Mouse (Mus musculus) ES-Bruce4 (cell line): ENCODE results near the gene Ifnk. TPM values are rescaled to one million over a fixed set of nuclear protein-coding genes. Genes with fewer than 3 reads are reported as not detected.

Source experiments
- H3K27ac ChIP-seq: 2 replicates; pipeline ENCODE4 v1.5.1; 2012; ENCODE audit warnings: low read length, inconsistent platforms; ENCODE audit not compliant: insufficient read depth
- H3K27me3 ChIP-seq: 2 replicates; pipeline ENCODE4 v1.6.1; 2012; ENCODE audit warnings: mild to moderate bottlenecking, low read length, inconsistent platforms; ENCODE audit not compliant: control insufficient read depth, poor library complexity, insufficient read depth, severe bottlenecking
- H3K36me3 ChIP-seq: 2 replicates; pipeline ENCODE4 v1.6.1; 2012; ENCODE audit warnings: inconsistent platforms, mild to moderate bottlenecking, low read length, moderate library complexity; ENCODE audit not compliant: control insufficient read depth, poor library complexity, insufficient read depth, severe bottlenecking
- H3K4me1 ChIP-seq: one replicate; pipeline ENCODE4 v1.8.1; 2011; ENCODE audit warnings: low read length; ENCODE audit not compliant: control insufficient read depth, insufficient read depth
- H3K4me3 ChIP-seq: 2 replicates; pipeline ENCODE4 v1.5.1; 2011; ENCODE audit warnings: low read depth, mild to moderate bottlenecking, low read length
- H3K9ac ChIP-seq: 2 replicates; pipeline ENCODE4 v1.6.1; 2012; ENCODE audit warnings: low read depth, mild to moderate bottlenecking, inconsistent platforms; ENCODE audit not compliant: poor library complexity, severe bottlenecking
- H3K9me3 ChIP-seq: replicated peaks from 2 replicates; pipeline ENCODE4 v1.6.1; 2012; ENCODE audit warnings: mild to moderate bottlenecking, low read length, inconsistent platforms; ENCODE audit not compliant: control insufficient read depth, poor library complexity, insufficient read depth, severe bottlenecking
- CTCF ChIP-seq: IDR thresholded peaks from one replicate; pipeline ENCODE4 v1.8.1; 2011; ENCODE audit warnings: low read depth, low read length
- EP300 ChIP-seq: IDR thresholded peaks from 2 replicates; pipeline ENCODE4 v1.6.1; 2011; ENCODE audit warnings: low read depth, low read length; ENCODE audit not compliant: insufficient read depth
- POLR2A ChIP-seq: IDR thresholded peaks from one replicate; pipeline ENCODE4 v1.8.1; 2011; ENCODE audit warnings: low read length; ENCODE audit not compliant: insufficient read depth
- polyA plus RNA-seq: library from polyadenylated mRNA; stranded (reverse); fragments of >200 nt; gene quantifications from 2 replicates; pipeline ENCODE4 v1.2.4, GENCODE M21; 2011; ENCODE audit warnings: low read depth; ENCODE audit not compliant: missing spikeins, insufficient read depth, insufficient read length

Gene Ifnk
- polyA plus RNA-seq, 1 experiment = not detected

DNA sequence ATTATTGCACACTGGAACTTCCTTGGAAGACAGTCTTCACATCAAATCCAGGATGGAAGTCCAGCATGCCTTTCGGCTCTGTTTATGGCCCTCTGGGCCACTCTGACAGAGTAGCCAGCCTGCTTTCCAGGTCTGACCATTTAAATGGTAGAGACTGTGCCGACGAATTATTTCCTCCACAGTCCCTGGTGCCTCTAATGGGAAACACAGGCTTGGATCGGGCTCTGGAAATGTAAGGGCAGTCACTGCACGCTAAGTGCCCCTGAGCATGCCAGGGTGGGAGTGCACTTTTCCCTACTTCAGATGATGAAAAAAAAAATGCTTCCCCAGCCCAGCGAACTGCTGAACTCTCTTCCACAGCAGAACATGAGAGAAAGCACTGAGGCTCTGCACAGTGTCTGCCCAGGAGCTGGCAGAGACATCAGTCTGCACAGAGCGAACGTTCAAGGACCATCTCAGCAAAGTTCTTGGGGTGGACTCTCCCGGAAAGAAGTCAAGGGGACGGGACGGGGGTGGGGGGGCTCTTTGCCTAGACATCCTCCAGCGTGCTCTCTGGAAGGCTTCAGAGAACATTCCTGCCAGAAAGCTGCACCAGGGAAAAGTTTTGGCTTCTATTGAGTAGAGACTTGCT, 8.3 kb upstream of the Ifnk start:
- H3K4me1 ChIP-seq = no peaks in the 10 kb centered on the region
- no peaks in the 10 kb centered on the region for H3K27me3 ChIP-seq
- H3K4me3 ChIP-seq = no peak overlapping the region
- no peak overlapping the region for H3K27ac ChIP-seq
- H3K36me3 ChIP-seq = no peaks in the 10 kb centered on the region
- TF ChIP-seq CTCF = no peak
- no peak for TF ChIP-seq EP300
- no peak for TF ChIP-seq POLR2A
- H3K9me3 ChIP-seq = no peaks in the 10 kb centered on the region
- H3K9ac ChIP-seq = no peak overlapping the region

DNA sequence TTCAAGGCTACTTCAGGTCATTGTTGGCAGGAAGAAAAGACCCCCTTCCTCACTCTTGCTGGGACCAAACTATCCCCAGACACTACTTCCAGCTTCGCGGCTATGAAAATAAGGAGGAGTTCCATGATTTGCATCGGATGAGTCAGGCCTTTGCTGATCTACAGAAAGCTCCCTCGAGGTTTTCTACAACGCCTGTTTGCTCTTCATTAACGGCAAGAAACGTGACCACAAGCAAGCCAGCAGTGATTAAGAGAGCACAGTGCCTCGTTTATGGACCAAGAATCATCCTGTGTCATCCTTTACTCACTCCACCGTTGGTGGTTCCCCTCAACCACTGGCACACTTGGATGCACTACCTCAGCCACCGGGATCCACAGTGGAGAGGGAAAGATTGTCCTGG, 6.1 kb upstream of the Ifnk start:
- Histone ChIP-seq H3K4me1 (no peaks in the 10 kb centered on the region), H3K4me3 (no peak overlapping the region), H3K9ac (no peak overlapping the region), H3K36me3 (no peaks in the 10 kb centered on the region), H3K27me3 (no peaks in the 10 kb centered on the region), H3K27ac (no peak overlapping the region), H3K9me3 (no peaks in the 10 kb centered on the region)
- TF ChIP-seq POLR2A (no peak), CTCF (no peak), EP300 (no peak)

DNA sequence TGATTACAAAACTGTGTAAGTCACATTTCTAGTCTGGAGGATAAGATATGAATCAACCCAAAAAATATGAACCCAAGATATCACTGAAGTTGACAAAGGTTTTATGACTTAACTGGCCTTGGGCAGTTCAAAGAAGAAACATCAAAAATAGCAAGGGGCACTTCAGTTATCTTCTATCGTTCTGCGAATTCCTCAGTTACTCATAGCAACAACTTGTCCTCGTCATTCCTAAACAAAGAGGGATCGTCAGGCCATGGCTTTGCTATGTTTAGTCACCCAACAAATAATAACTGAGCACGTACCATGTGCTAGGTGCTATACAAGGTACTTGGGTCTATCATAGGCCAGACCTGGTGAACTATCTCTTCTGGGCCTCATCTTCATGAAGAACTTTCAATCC, 5.3 kb upstream of the Ifnk start:
- Histone ChIP-seq H3K9ac (no peak overlapping the region), H3K4me1 (no peaks in the 10 kb centered on the region), H3K36me3 (no peaks in the 10 kb centered on the region), H3K27ac (no peak overlapping the region), H3K4me3 (no peak overlapping the region), H3K9me3 (no peaks in the 10 kb centered on the region), H3K27me3 (no peaks in the 10 kb centered on the region)
- no peak for TF ChIP-seq POLR2A
- TF ChIP-seq EP300 = no peak
- no peak for TF ChIP-seq CTCF

DNA sequence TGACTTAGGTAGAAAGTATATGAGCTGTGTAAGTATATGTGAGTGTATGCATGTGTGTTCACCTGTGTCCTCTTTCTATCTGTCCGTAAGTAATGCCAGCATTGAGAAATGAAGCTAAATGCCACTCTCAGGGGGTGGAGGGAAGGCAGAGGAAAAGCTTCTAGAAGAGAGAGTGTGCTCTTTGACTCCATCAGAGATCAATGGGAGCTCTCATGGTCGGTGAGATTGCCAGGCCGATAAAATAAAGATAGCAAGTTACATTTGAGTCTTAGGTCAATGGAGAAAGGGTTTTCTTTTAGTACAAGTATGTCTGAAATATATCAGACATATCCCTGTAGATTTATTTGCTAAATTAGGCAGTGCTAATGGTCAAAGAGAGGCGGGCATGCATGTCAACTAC, 3.5 kb upstream of the Ifnk start:
- Histone ChIP-seq H3K4me3 (no peak overlapping the region), H3K9me3 (no peaks in the 10 kb centered on the region), H3K36me3 (no peaks in the 10 kb centered on the region), H3K27me3 (no peaks in the 10 kb centered on the region), H3K4me1 (no peaks in the 10 kb centered on the region), H3K9ac (no peak overlapping the region), H3K27ac (no peak overlapping the region)
- TF ChIP-seq CTCF (no peak), POLR2A (no peak)

DNA sequence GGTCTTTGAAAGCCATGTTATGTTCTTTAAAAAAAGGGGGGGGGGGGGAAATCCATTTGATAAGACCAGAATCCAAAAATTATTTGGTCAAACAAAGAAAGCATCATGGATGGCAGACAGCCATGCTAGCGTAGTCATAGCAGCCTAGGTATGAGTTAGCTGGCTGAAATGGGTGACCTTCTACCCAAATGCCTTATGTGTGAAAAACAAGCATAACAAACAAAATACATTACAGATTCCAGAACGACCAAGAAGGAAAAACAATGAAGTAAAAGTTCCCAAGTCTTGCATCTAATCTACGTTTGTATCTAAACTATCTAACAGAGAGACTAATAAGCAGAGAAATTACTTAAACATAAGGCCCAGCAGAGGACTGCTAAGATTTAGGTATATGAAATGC, 1.1 kb upstream of the Ifnk start:
- H3K27me3 ChIP-seq = no peaks in the 10 kb centered on the region
- no peaks in the 10 kb centered on the region for H3K36me3 ChIP-seq
- no peaks in the 10 kb centered on the region for H3K9me3 ChIP-seq
- no peaks in the 10 kb centered on the region for H3K4me1 ChIP-seq
- H3K27ac ChIP-seq = no peak overlapping the region
- TF ChIP-seq POLR2A (no peak), CTCF (no peak), EP300 (no peak)
- no peak overlapping the region for H3K9ac ChIP-seq
- H3K4me3 ChIP-seq = no peak overlapping the region

DNA sequence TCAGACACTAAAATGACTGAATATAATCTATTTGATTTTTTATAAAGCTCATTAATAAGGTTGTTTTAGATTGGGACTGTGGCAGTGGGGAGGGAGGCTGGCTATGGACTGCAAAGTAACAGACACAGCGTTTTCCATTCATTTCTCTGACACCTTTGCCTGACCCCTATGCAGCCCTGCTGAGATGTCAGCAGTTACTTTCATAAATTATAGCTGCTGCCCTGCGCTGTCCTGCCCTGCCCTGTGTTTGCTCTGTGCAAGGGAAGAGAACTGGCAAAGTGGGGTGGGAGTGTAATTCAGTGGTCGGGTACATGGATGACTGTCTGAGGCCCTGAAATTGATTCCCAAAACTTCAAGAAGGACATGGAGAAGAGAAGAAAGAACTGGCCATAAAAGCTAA, 2.2 kb downstream of the Ifnk start:
- H3K9me3 ChIP-seq = no peaks in the 10 kb centered on the region
- H3K4me3 ChIP-seq = no peak overlapping the region
- no peak overlapping the region for H3K9ac ChIP-seq
- H3K27me3 ChIP-seq = no peaks in the 10 kb centered on the region
- no peak overlapping the region for H3K27ac ChIP-seq
- no peak for TF ChIP-seq CTCF
- TF ChIP-seq EP300 = no peak
- no peak for TF ChIP-seq POLR2A
- H3K36me3 ChIP-seq = no peaks in the 10 kb centered on the region
- no peaks in the 10 kb centered on the region for H3K4me1 ChIP-seq
